Mouse (Mus musculus) liver, adult 2 months (tissue): Measurements from ENCODE around the gene Proser2.
"Not testable (repeated sequence)": the region's sequence is repeated elsewhere in the genome, so short reads cannot be mapped to it uniquely, and the experiment has no call there.

Experiments
- CTCF ChIP-seq: fragments of 200-500 bp; IDR thresholded peaks from 2 replicates; pipeline ENCODE4 v1.5.1; 2011; ENCODE audit warnings: low read depth, low read length, control low read depth
- POLR2A ChIP-seq: fragments of 200-500 bp; IDR thresholded peaks from 2 replicates; pipeline ENCODE4 v1.6.1; 2011; ENCODE audit warnings: low read length, control low read depth; ENCODE audit not compliant: insufficient read depth; ENCODE audit errors: extremely low read depth

GRCm38 (mm10) chr2:6089941-6090340 lies 40.1 kb downstream of the Proser2 start:
- not testable (repeated sequence) for TF ChIP-seq CTCF, POLR2A
